Mouse (Mus musculus) heart, embryonic 11.5 days (tissue): ENCODE results near the gene Tenm2. TPM values are rescaled to one million over a fixed set of nuclear protein-coding genes. Genes with fewer than 3 reads are reported as not detected.

Experiments used
- ATAC-seq: fragments of 200-750 bp; cut with Nextera tagmentation; replicated peaks from 2 replicates; pipeline ENCODE4 v1.8.0; 2017; ENCODE audit warnings: moderate library complexity; ENCODE audit not compliant: insufficient number of reproducible peaks, low FRiP score, low TSS enrichment
- H3K27ac ChIP-seq: fragments of 300-500 bp; sonication (generic); 2 replicates; pipeline ENCODE4 v1.5.1; 2014; ENCODE audit warnings: mild to moderate bottlenecking, low read depth, low read length
- H3K27me3 ChIP-seq: fragments of 300-500 bp; sonication (generic); 2 replicates; pipeline ENCODE4 v1.6.1; 2014; ENCODE audit warnings: mild to moderate bottlenecking, low read length, mixed read lengths; ENCODE audit not compliant: control insufficient read depth, insufficient read depth
- H3K36me3 ChIP-seq: fragments of 300-500 bp; sonication (generic); 2 replicates; pipeline ENCODE4 v1.6.1; 2014; ENCODE audit warnings: mild to moderate bottlenecking, low read length, moderate library complexity, mixed read lengths; ENCODE audit not compliant: control insufficient read depth, insufficient read depth
- H3K4me1 ChIP-seq: fragments of 300-500 bp; sonication (generic); 2 replicates; pipeline ENCODE4 v1.6.1; 2014; ENCODE audit warnings: low read length; ENCODE audit not compliant: control insufficient read depth, insufficient read depth
- H3K4me2 ChIP-seq: fragments of 300-500 bp; sonication (generic); 2 replicates; pipeline ENCODE4 v1.6.1; 2014; ENCODE audit warnings: mild to moderate bottlenecking, moderate library complexity
- H3K4me3 ChIP-seq: fragments of 300-500 bp; sonication (generic); 2 replicates; pipeline ENCODE4 v1.5.1; 2014; ENCODE audit warnings: low read depth, low read length
- H3K9ac ChIP-seq: fragments of 300-500 bp; sonication (generic); 2 replicates; pipeline ENCODE4 v1.6.1; 2014; ENCODE audit warnings: mild to moderate bottlenecking, low read depth, low read length, moderate library complexity
- H3K9me3 ChIP-seq: fragments of 300-500 bp; sonication (generic); replicated peaks from 2 replicates; pipeline ENCODE4 v1.6.1; 2016; ENCODE audit warnings: low read length; ENCODE audit not compliant: control insufficient read depth
- WGBS: fragments of 180-500 bp; shearing (Covaris S2); extraction: QIAGEN DNeasy Blood & Tissue Kit; methylation state at CpG from one replicate; pipeline ENCODE4 v1.1.7; 2014; ENCODE audit not compliant: insufficient replicate concordance; 5-methylcytosine and 5-hydroxymethylcytosine counted together
- polyA plus RNA-seq: library from polyadenylated mRNA; unstranded; fragments of >200 nt; fragmentation: Nextera tagmentation; extraction: Ambion mirVana; gene quantifications from 2 replicates; pipeline ENCODE4 v1.2.1, GENCODE M21; 2014

Gene Tenm2
- polyA plus RNA-seq, 1 experiment from 2014 or later, result 1.4 TPM

- H3K27ac ChIP-seq, result no peak overlapping the region
- no peaks in the 10 kb centered on the region for H3K36me3 ChIP-seq
- no peak overlapping the region for H3K4me2 ChIP-seq
- 69% methylated on average over 9 of the region's 9 CpGs for WGBS
- no peak for ATAC-seq
- no peak overlapping the region for H3K4me3 ChIP-seq
- H3K9me3 ChIP-seq, result no peaks in the 10 kb centered on the region
- no peaks in the 10 kb centered on the region for H3K4me1 ChIP-seq
- no peaks in the 10 kb centered on the region for H3K27me3 ChIP-seq
- no peak overlapping the region for H3K9ac ChIP-seq
These were observed 783.3 kb downstream of the Tenm2 start for GRCm38 (mm10) chr11:36452436-36452835.

GRCm38 (mm10) chr11:36446351-36446750 is 789.4 kb downstream of the Tenm2 start:
- Histone ChIP-seq H3K27me3 (no peaks in the 10 kb centered on the region), H3K36me3 (no peaks in the 10 kb centered on the region), H3K4me2 (no peak overlapping the region), H3K4me1 (no peaks in the 10 kb centered on the region), H3K4me3 (no peak overlapping the region), H3K9ac (no peak overlapping the region), H3K27ac (no peak overlapping the region), H3K9me3 (no peaks in the 10 kb centered on the region)
- WGBS, result 50% methylated on average over 2 of the region's 2 CpGs
- no peak for ATAC-seq

DNA sequence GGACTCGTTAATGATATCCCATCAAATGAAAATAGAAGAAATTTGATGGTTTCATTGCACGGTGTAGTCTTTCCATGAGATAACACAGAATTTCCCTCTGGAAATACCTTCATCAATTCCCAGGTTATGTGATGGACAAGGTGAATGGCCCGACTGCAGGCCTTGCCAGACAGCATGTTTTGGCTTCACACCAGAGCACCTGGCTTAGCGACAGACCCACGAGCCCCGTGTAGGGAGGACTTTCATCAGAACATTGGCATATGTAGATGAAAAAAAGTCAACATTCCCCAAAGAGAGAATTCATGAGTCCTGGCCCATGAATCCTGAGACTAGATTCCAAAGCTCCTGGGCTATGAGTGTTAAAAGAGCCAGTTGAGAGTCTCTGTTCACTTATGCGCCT is 791.9 kb downstream of the Tenm2 start:
- ATAC-seq, result no peak
- Histone ChIP-seq H3K36me3 (no peaks in the 10 kb centered on the region), H3K27me3 (no peaks in the 10 kb centered on the region), H3K4me3 (no peak overlapping the region), H3K9ac (no peak overlapping the region), H3K4me1 (no peaks in the 10 kb centered on the region), H3K4me2 (no peak overlapping the region), H3K9me3 (no peaks in the 10 kb centered on the region), H3K27ac (no peak overlapping the region)
- 86% methylated on average over 7 of the region's 7 CpGs for WGBS

- H3K9ac ChIP-seq, result no peak overlapping the region
- no peaks in the 10 kb centered on the region for H3K9me3 ChIP-seq
- no peaks in the 10 kb centered on the region for H3K4me1 ChIP-seq
- no peak overlapping the region for H3K27ac ChIP-seq
- peaks cover 5% of the 10 kb centered on the region; the same call in 1 of the 2 replicates for H3K27me3 ChIP-seq
- WGBS, result 29% methylated on average over 6 of the region's 6 CpGs
- H3K4me2 ChIP-seq, result no peak overlapping the region
- no peaks in the 10 kb centered on the region for H3K36me3 ChIP-seq
- ATAC-seq, result no peak
- no peak overlapping the region for H3K4me3 ChIP-seq
These were observed 794.0 kb downstream of the Tenm2 start for GRCm38 (mm10) chr11:36441801-36442200.

DNA sequence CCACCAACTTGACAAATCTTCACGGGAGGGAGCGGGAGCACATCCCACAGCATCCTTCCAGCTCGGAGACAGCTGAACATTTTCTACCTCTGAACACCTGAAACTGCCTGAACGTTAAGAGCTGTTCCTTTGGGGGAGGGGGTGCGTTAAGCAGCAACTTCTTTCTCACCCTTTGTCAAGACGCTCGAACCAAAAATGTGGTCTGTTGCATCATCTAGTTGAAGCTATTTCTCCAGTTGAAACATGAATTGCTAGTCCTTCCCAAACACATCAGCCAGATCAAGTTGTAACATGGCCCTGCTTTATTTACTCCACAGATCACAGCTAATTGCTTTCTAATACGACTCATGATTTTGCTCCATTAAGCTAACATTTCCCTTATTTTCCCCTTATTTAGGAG is 799.5 kb downstream of the Tenm2 start:
- Histone ChIP-seq H3K4me1 (peaks cover 3% of the 10 kb centered on the region; the same call in 1 of the 2 replicates), H3K4me2 (no peak overlapping the region), H3K27ac (no peak overlapping the region), H3K9me3 (no peaks in the 10 kb centered on the region), H3K9ac (no peak overlapping the region), H3K36me3 (no peaks in the 10 kb centered on the region), H3K4me3 (no peak overlapping the region), H3K27me3 (peaks cover 5% of the 10 kb centered on the region; the same call in 1 of the 2 replicates)
- 39% methylated on average over 8 of the region's 8 CpGs for WGBS
- ATAC-seq, result no peak

DNA sequence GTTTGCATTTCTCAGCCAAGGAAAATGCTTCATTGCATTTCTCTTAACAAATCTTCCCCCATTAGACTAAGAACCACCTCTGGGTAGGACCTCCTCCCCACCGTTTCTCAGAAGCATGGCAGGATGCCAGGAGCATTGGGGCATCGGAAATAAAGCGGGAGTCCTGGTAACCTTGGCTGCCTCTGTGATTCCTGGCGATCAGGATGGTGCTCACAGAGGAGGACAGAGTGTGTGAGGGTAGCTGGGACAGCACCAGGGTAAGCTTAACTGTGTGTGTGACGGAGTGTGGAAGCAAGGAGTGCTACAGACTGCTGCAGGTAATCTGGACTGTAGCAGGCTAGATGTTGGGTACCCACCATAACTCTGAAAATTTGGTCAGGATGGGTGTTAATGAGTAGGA is 806.8 kb downstream of the Tenm2 start:
- no peak for ATAC-seq
- no peaks in the 10 kb centered on the region for H3K36me3 ChIP-seq
- H3K4me1 ChIP-seq, result peaks cover 3% of the 10 kb centered on the region; the same call in 1 of the 2 replicates
- no peaks in the 10 kb centered on the region; the same call in 1 of the 2 replicates for H3K27me3 ChIP-seq
- WGBS, result 75% methylated on average over 5 of the region's 5 CpGs
- H3K27ac ChIP-seq, result no peak overlapping the region
- H3K4me3 ChIP-seq, result no peak overlapping the region
- no peak overlapping the region for H3K9ac ChIP-seq
- H3K9me3 ChIP-seq, result no peaks in the 10 kb centered on the region
- no peak overlapping the region for H3K4me2 ChIP-seq

DNA sequence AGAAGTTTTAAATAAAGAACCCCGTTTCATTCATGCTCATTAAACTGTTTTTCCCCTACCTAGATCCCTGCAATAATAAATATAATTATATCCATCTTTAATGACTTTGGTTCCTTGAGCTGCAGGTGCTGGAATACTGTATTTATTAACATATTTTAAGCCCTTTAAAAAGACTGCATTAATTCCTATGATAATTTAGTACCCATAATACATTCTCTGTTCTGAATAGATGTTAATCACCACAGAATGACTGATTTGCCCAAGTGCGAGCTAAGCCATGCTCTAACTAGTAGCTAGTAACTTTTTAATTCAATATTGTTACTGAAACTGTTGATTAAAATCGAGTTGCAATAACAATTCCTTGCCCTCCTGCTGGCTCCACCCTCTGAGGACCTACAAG is 810.8 kb downstream of the Tenm2 start:
- no peak overlapping the region for H3K4me3 ChIP-seq
- no peaks in the 10 kb centered on the region; the same call in 1 of the 2 replicates for H3K27me3 ChIP-seq
- no peaks in the 10 kb centered on the region for H3K9me3 ChIP-seq
- WGBS, result 71% methylated on average over 3 of the region's 3 CpGs
- no peak for ATAC-seq
- no peak overlapping the region for H3K9ac ChIP-seq
- no peaks in the 10 kb centered on the region for H3K4me1 ChIP-seq
- no peaks in the 10 kb centered on the region for H3K36me3 ChIP-seq
- no peak overlapping the region for H3K27ac ChIP-seq
- no peak overlapping the region for H3K4me2 ChIP-seq

DNA sequence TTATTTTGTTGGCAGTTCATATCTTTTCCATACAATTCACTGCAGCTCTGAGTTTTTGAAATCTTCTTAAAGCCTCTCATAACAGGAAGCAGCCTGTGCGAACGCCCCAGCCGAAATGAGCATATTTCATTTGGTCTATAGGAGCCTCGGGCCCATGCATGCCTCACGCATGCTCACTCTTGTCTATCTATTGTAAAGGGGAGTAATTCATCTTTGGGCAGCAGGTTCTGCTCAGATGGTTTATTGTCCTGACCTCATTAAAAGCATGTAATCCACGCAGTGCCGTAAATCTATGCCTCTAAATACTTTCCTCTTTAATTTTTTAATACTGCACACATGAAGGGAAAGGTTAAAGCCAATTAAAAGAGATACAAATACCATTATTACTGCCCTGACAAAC is 815.7 kb downstream of the Tenm2 start:
- no peaks in the 10 kb centered on the region for H3K27me3 ChIP-seq
- H3K27ac ChIP-seq, result no peak overlapping the region
- H3K9me3 ChIP-seq, result no peaks in the 10 kb centered on the region
- H3K9ac ChIP-seq, result no peak overlapping the region
- H3K36me3 ChIP-seq, result no peaks in the 10 kb centered on the region
- no peak overlapping the region for H3K4me2 ChIP-seq
- WGBS, result 86% methylated on average over 7 of the region's 7 CpGs
- no peaks in the 10 kb centered on the region for H3K4me1 ChIP-seq
- no peak overlapping the region for H3K4me3 ChIP-seq
- ATAC-seq, result no peak

DNA sequence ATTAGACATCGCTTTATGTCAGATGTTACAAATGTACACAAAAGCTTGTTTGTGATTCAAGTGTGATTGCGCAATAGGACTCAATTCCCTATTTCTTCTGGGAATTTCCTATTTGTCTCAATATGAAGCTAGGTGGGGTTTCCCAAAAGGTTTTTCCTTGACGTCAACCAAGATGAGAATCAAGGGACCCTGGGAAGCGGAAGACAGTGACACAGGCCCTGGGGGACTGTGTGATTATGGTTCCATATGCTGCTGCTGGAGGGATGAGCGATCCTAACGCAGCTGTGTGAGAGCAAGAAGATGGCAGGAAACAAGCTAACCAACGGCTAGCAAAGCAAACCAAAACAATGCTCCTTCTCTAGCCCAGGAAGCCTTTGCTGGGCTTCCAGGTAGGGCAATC is 820.5 kb downstream of the Tenm2 start:
- H3K36me3 ChIP-seq, result no peaks in the 10 kb centered on the region
- H3K27me3 ChIP-seq, result no peaks in the 10 kb centered on the region
- H3K4me2 ChIP-seq, result no peak overlapping the region
- H3K27ac ChIP-seq, result no peak overlapping the region
- no peaks in the 10 kb centered on the region for H3K4me1 ChIP-seq
- ATAC-seq, result no peak
- no peaks in the 10 kb centered on the region for H3K9me3 ChIP-seq
- H3K4me3 ChIP-seq, result no peak overlapping the region
- no peak overlapping the region for H3K9ac ChIP-seq
- 84% methylated on average over 7 of the region's 7 CpGs for WGBS
